In genomic region chr3:96330181-96330580, GRCm38 (mm10) we compare ENCODE assay signal across 20 mouse cellular contexts. TPM values are rescaled to one million over a fixed set of nuclear protein-coding genes. Genes with fewer than 3 reads are reported as not detected.
DNase-seq lines count a peak whose midpoint lies in the region; ATAC-seq lines count a peak whose summit lies in the region.
"Had no signal": no experiment of that assay in that cellular context is flagged by ENCODE, and none has a peak within 500 bp of the region (broad histone marks: within the 10 kb centered on the region; RNA-seq: fewer than 3 reads in every experiment).

No protein-coding gene starts in this region.

- no peak for ATAC-seq in liver, embryonic 11.5 days (replicated peaks; ENCODE audit: low FRiP score)
- ATAC-seq in liver, embryonic 12.5 days: no peak
- ATAC-seq in limb, embryonic 11.5 days (ENCODE audit: insufficient number of reproducible peaks, low FRiP score, low TSS enrichment, low read depth): no peak
- no peak for ATAC-seq in megakaryocyte, adult 5-6 weeks (ENCODE audit: poor library complexity, severe bottlenecking)
- ATAC-seq: CD4-positive, CD25-positive, alpha-beta regulatory T cell, adult 4 months; forebrain, embryonic 15.5 days had no signal

- H3K36me3 ChIP-seq in liver, embryonic 11.5 days (ENCODE audit: control insufficient read depth, insufficient read depth, low read length): no peaks in the 10 kb centered on the region
- no peaks in the 10 kb centered on the region for H3K36me3 ChIP-seq in liver, embryonic 12.5 days
- H3K36me3 ChIP-seq in limb, embryonic 11.5 days (ENCODE audit: control insufficient read depth, insufficient read depth, low read length): no peaks in the 10 kb centered on the region
- H3K36me3 ChIP-seq: embryonic facial prominence, embryonic 10.5 days; embryonic facial prominence, embryonic 13.5 days; forebrain, embryonic 12.5 days; forebrain, embryonic 15.5 days; hindbrain, embryonic 12.5 days; hindbrain, embryonic 15.5 days had no signal

- peaks cover 22% of the 10 kb centered on the region for H3K4me1 ChIP-seq in liver, embryonic 11.5 days (replicated peaks; ENCODE audit: control insufficient read depth, insufficient read depth, low read length)
- H3K4me1 ChIP-seq in liver, embryonic 12.5 days: peaks cover 43% of the 10 kb centered on the region
- H3K4me1 ChIP-seq in limb, embryonic 11.5 days (ENCODE audit: control insufficient read depth, insufficient read depth, low read length): 0 out of 2 replicates have a peak, but pooled peaks cover 4% of the 10 kb centered on the region

- H3K27ac ChIP-seq in liver, embryonic 11.5 days (ENCODE audit: low read depth, low read length): no peak overlapping the region
- no peak overlapping the region for H3K27ac ChIP-seq in liver, embryonic 12.5 days
- no peak overlapping the region for H3K27ac ChIP-seq in limb, embryonic 11.5 days (replicated peaks; ENCODE audit: low read depth, low read length)
- H3K27ac ChIP-seq: embryonic facial prominence, embryonic 10.5 days; embryonic facial prominence, embryonic 13.5 days; forebrain, embryonic 12.5 days; forebrain, embryonic 15.5 days; hindbrain, embryonic 12.5 days; hindbrain, embryonic 15.5 days had no signal

- no peak for DNase-seq in liver, embryonic 11.5 days (ENCODE audit: low spot score)
- peak; percentile 1 for DNase-seq in thymus, postnatal 0 days (ENCODE audit: low spot score)
- DNase-seq in thymus, postnatal 10 days (ENCODE audit: low spot score in 2 of 2): no peak
- DNase-seq in limb, embryonic 11.5 days (ENCODE audit: low spot score): peak; percentile 18
- DNase-seq: adrenal gland, adult 2 months; adrenal gland, postnatal 14 days; cerebellum, adult 11 months; cerebellum, adult 8-10 months; gastrocnemius, postnatal 25 days had no signal

- no peaks in the 10 kb centered on the region for H3K9me3 ChIP-seq in liver, embryonic 11.5 days (ENCODE audit: control insufficient read depth, low read length)
- no peaks in the 10 kb centered on the region for H3K9me3 ChIP-seq in liver, embryonic 12.5 days (replicated peaks)
- H3K9me3 ChIP-seq in limb, embryonic 11.5 days (ENCODE audit: control insufficient read depth, low read length): no peaks in the 10 kb centered on the region
- H3K9me3 ChIP-seq: embryonic facial prominence, embryonic 10.5 days; embryonic facial prominence, embryonic 13.5 days; forebrain, embryonic 12.5 days; forebrain, embryonic 15.5 days; hindbrain, embryonic 12.5 days; hindbrain, embryonic 15.5 days had no signal

- no peak overlapping the region for H3K9ac ChIP-seq in liver, embryonic 11.5 days (ENCODE audit: low read depth, low read length)
- H3K9ac ChIP-seq in liver, embryonic 12.5 days: no peak overlapping the region
- no peak overlapping the region for H3K9ac ChIP-seq in limb, embryonic 11.5 days (ENCODE audit: low read length)
- H3K9ac ChIP-seq: embryonic facial prominence, embryonic 13.5 days; forebrain, embryonic 12.5 days; forebrain, embryonic 15.5 days; hindbrain, embryonic 12.5 days; hindbrain, embryonic 15.5 days had no signal

- WGBS in liver, embryonic 11.5 days: 82% methylated on average over 4 of the region's 4 CpGs
- 67% methylated on average over 4 of the region's 4 CpGs for WGBS in liver, embryonic 12.5 days (ENCODE audit: insufficient replicate concordance)
- WGBS in limb, embryonic 11.5 days: 86% methylated on average over 4 of the region's 4 CpGs

- H3K4me3 ChIP-seq in liver, embryonic 11.5 days (ENCODE audit: low read depth, low read length): no peak overlapping the region
- H3K4me3 ChIP-seq in liver, embryonic 12.5 days: no peak overlapping the region
- H3K4me3 ChIP-seq in limb, embryonic 11.5 days (ENCODE audit: low read depth, low read length): no peak overlapping the region
- H3K4me3 ChIP-seq: embryonic facial prominence, embryonic 10.5 days; embryonic facial prominence, embryonic 13.5 days; erythroblast, embryonic 14.5 days; forebrain, embryonic 12.5 days; forebrain, embryonic 15.5 days; hindbrain, embryonic 12.5 days; hindbrain, embryonic 15.5 days had no signal

- peaks cover 26% of the 10 kb centered on the region for H3K27me3 ChIP-seq in liver, embryonic 11.5 days (replicated peaks; ENCODE audit: control insufficient read depth, insufficient read depth, low read length)
- peaks cover 92% of the 10 kb centered on the region for H3K27me3 ChIP-seq in liver, embryonic 12.5 days (replicated peaks)
- peaks cover 26% of the 10 kb centered on the region for H3K27me3 ChIP-seq in limb, embryonic 11.5 days (ENCODE audit: control insufficient read depth, insufficient read depth, low read length)

- H3K4me2 ChIP-seq in liver, embryonic 11.5 days: peak overlapping the region; percentile 23
- H3K4me2 ChIP-seq in liver, embryonic 12.5 days: no peak overlapping the region
- H3K4me2 ChIP-seq in limb, embryonic 11.5 days (ENCODE audit: low read depth, severe bottlenecking): no peak overlapping the region
- H3K4me2 ChIP-seq: embryonic facial prominence, embryonic 13.5 days; forebrain, embryonic 12.5 days; forebrain, embryonic 15.5 days; heart, embryonic 11.5 days; hindbrain, embryonic 12.5 days; hindbrain, embryonic 15.5 days had no signal

RNA-seq across cellular contexts. Expression of gene Fcgr1, which starts 36.4 kb away (rescaled TPM):
- polyA plus RNA-seq in liver, embryonic 11.5 days (2014; fragmentation: Nextera tagmentation; extraction: Ambion mirVana): 4.1 TPM in 2 replicates
- 2.4 and 2.7 TPM in 2 replicates for polyA plus RNA-seq in liver, embryonic 12.5 days (2016; fragmentation: Nextera tagmentation; extraction: Ambion mirVana)
- polyA plus RNA-seq in thymus, postnatal 0 days (2015; fragmentation: Nextera tagmentation; extraction: Ambion mirVana): 3.4 and 5.0 TPM in 2 replicates
- polyA plus RNA-seq in limb, embryonic 11.5 days (2014; fragmentation: Nextera tagmentation; extraction: Ambion mirVana): 0.67 and 0.88 TPM in 2 replicates
- 15.7 and 25.4 TPM in 2 replicates for total RNA-seq in megakaryocyte, adult 5-6 weeks (2015)
- 24.5 and 27.9 TPM in 2 replicates for total RNA-seq in megakaryocyte, adult 5-6 weeks (2017)
- polyA plus RNA-seq: erythroblast, embryonic 14.5 days had no signal

Comparison
In these comparisons a context has a peak if more than half of its experiments do, and no peak if none do; other contexts are left out.
1. DNase-seq: peak in thymus, postnatal 0 days (single experiment) and limb, embryonic 11.5 days (single experiment); none in liver, embryonic 11.5 days (single experiment) and thymus, postnatal 10 days (0 of 2).